Mouse (Mus musculus): Measurements from ENCODE around the gene Ppp1r8.

DNA sequence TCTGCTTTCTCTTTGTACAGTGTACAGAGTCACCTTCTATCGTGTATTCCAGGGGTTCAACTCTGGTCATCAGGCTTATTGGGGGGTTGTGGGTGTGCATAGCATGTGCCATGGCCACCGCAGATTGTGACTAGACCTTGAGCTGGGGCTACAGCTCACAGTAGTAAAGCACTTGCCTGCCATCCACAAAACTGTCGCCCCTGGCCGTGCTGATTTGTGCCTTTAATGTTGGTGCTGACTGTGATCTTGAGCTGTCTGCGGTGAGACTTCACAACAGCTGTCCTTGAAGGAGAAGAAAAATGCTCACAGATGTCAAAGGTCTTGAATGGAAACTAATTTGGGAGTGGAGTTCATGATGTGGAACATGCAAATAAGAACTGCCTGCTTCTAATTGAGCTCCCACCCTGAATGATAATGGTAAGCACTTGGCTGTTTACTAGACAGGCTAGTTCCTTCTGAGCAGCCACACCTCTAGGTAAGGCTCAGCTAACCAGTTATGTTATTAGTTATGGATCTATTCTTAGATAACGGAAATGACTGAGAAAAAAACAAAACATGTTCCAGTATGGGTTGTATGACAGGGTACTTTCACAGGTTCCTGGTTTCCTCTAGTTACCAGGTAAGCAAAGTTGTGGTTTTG is 64.3 kb downstream of the Ppp1r8 start:
- TF ChIP-seq MAFK (IDR thresholded peaks at IDR 0.05; ENCODE audit: insufficient read depth, low read depth, low read length) (no peak), ZC3H11A (IDR thresholded peaks at IDR 0.05; ENCODE audit: borderline replicate concordance, low read depth, low read length) (no peak), CHD2 (IDR thresholded peaks at IDR 0.05; ENCODE audit: low read depth, low read length) (no peak), HCFC1 (IDR thresholded peaks at IDR 0.05; ENCODE audit: borderline replicate concordance, insufficient read depth, low read length) (no peak)
